Mouse (Mus musculus): Measurements from ENCODE around the gene Ptprj.

GRCm38 (mm10) chr2:90532095-90532494, 48.4 kb downstream of the Ptprj start:
- TF ChIP-seq CTCF (IDR thresholded peaks at IDR 0.05; ENCODE audit: borderline replicate concordance, insufficient read depth, low read depth, low read length) (no peak), POLR2A (IDR thresholded peaks at IDR 0.05; ENCODE audit: borderline replicate concordance, insufficient read depth, low read length) (no peak)

Measured in cerebellum, adult 2 months (tissue).